Mouse (Mus musculus): Measurements from ENCODE around the gene Vat1. TPM values are rescaled to one million over a fixed set of nuclear protein-coding genes. Genes with fewer than 3 reads are reported as not detected.
"Not testable (repeated sequence)": the region's sequence is repeated elsewhere in the genome, so short reads cannot be mapped to it uniquely, and the experiment has no call there.

Vat1 gene
- total RNA-seq, 2 experiments from 2014 or later, result 32.1 to 33.8 TPM

GRCm38 (mm10) chr11:101442127-101442693 is 23.8 kb downstream of the Vat1 start, which contains the start of gene Rpl27:
Gene Rpl27, plus strand, starts transcription at chr11:101442298.
- peak; percentile 98 for DNase-seq (ENCODE audit: low spot score in 2 of 2)

- not testable (repeated sequence) for DNase-seq (ENCODE audit: low spot score in 2 of 2)
Observed at GRCm38 (mm10) chr11:101441450-101442126, 24.4 kb downstream of the Vat1 start.

GRCm38 (mm10) chr11:101438006-101438405 is 28.0 kb downstream of the Vat1 start:
- not testable (repeated sequence) for DNase-seq (ENCODE audit: low spot score in 2 of 2)

DNA sequence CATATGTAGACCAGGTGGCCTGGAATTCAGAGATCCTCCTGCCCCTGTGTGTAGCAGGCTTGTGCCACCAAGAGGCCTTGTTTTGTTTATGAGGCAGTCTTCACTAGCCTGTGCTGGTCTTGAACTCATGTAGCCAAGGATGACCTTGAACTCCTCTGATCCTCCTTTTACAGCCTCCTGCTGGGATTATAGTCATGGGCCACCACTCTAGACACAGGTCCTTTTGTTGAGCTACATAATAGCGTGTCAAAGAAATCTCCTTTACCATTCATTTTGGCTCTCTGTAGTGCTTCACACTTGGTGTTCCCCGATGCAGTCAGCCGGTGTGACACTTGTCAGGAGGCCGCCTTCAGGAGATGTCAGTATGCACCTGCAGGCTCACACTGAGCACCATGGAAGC is 29.1 kb downstream of the Vat1 start:
- DNase-seq (ENCODE audit: low spot score in 2 of 2), result no peak

DNA sequence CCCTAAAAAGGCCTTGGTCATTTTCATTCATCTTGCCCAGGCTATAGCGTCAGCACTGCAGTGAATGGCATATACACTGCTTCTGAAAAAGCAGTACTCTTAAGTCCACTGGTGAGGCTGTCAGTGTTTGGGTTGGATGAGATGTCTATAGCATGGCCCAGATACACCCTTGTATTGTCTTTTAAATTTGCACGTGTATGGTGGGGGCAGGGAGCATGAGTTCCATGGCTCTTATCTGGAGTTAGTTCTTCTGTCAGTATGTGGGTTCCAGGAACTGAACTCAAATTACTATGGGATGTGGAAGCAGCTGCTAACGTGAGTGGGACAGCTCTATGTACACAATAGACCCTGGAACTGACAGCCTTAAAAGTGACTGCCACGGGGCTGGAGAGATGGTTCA is 30.2 kb downstream of the Vat1 start:
- no peak for DNase-seq (ENCODE audit: low spot score in 2 of 2)

- DNase-seq (ENCODE audit: low spot score in 2 of 2), result no peak
Observed at GRCm38 (mm10) chr11:101433396-101433795, 32.6 kb downstream of the Vat1 start.

GRCm38 (mm10) chr11:101431327-101431726 is 34.7 kb downstream of the Vat1 start:
- DNase-seq (ENCODE audit: low spot score in 2 of 2), result no peak

DNA sequence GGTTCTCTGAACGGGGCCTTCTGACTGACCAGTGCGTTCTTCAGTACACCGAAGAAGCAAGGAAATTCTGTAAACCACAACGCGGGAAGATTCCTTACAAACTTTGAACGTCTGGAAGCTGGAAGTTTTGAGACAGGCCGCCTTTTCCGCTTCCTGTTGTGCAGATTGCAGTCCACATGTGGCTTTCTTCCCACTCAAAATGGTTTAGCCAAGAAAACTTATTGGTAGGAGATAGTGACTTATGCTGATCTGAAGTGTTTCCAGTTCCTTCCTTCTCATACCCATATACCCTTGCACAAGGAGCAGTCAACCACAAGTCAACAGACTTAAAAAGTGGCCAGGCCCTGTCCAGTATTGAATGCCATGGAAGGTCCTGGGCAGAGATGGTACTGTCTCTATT is 39.9 kb downstream of the Vat1 start:
- no peak for DNase-seq (ENCODE audit: low spot score in 2 of 2)

DNA sequence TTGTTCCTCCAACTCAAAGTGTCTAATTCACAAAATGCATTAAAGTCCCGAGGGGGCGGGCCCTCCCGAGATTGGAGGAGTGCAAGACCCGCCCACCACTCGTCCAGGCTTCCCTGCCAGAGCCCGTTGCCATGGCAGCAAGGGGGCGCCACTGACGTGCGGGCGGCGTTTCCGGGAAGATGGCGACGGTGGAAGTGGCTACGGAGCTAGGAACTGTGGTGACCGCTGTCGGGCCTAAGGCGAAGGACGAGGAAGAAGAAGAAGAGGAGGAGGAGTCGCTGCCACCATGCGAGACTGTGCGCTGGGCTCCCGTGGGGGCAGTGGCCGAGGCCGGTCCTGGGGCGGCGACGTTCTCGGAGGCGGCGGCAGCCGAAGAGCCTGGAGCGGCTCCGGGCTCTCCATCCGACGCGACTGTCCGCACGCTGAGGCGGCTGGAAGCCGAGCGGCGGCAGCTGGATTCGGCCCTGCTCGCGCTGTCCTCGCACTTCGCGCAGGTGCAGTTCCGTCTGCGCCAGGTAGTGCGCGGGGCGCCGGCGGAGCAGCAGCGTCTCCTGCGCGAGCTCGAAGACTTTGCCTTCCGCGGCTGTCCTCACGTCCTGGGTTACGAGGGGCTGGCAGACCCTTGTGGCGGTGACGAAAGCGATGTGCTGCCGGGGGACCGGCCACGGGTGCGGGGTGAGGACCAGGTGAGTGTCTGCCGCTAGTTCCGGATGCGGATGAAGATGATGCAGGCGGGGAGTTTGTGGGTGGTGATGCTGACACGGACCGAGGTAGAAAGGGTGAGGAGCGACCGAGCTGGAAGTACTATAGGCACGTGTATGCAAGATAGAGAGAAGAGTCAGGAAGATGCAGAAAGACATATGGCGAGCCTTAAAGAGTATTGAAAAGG is 40.9 kb downstream of the Vat1 start, which contains the start of the genes Rundc1 and Ptges3l:
TSS of gene Rundc1 (plus strand) at position 161 of the 889 bp plus-strand sequence.
TSS of gene Ptges3l (minus strand) at position 409 of the 889 bp plus-strand sequence.
- DNase-seq (ENCODE audit: low spot score in 2 of 2), result peak; percentile 97 to 98

- no peak for DNase-seq (ENCODE audit: low spot score in 2 of 2)
Observed at GRCm38 (mm10) chr11:101424105-101424851, 41.8 kb downstream of the Vat1 start, which contains the start of gene Gm27029. Gene Gm27029, minus strand, starts transcription at chr11:101424796.

DNA sequence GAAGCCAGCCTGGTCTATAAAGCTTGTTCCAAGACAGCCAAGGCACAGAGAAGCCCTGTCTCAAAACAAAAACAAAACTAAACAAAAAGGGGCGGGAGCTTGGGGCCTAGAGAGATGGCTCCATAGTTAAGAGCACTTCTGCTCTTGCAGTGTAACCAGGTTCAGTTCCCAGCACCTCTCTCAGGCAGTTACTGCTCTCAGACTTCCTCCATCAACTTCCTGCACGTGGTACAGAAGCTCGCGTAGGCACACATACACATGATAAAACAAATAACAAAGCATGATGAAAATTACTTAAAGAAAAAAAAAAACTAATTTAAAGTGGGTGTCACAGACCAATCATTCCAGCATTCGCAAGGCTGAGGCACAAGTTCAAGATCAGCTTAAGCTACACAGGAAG is 45.9 kb downstream of the Vat1 start:
- DNase-seq (ENCODE audit: low spot score in 2 of 2), result no peak

- no peak for DNase-seq (ENCODE audit: low spot score in 2 of 2)
Observed at GRCm38 (mm10) chr11:101419610-101420009, 46.4 kb downstream of the Vat1 start.

GRCm38 (mm10) chr11:101418991-101419390 is 47.0 kb downstream of the Vat1 start:
- no peak for DNase-seq (ENCODE audit: low spot score in 2 of 2)

GRCm38 (mm10) chr11:101417101-101417855 is 48.8 kb downstream of the Vat1 start, which contains the start of gene Aarsd1:
Gene Aarsd1, minus strand, starts transcription at chr11:101417615.
- peak; percentile 81 to 93 for DNase-seq (ENCODE audit: low spot score in 2 of 2)

DNA sequence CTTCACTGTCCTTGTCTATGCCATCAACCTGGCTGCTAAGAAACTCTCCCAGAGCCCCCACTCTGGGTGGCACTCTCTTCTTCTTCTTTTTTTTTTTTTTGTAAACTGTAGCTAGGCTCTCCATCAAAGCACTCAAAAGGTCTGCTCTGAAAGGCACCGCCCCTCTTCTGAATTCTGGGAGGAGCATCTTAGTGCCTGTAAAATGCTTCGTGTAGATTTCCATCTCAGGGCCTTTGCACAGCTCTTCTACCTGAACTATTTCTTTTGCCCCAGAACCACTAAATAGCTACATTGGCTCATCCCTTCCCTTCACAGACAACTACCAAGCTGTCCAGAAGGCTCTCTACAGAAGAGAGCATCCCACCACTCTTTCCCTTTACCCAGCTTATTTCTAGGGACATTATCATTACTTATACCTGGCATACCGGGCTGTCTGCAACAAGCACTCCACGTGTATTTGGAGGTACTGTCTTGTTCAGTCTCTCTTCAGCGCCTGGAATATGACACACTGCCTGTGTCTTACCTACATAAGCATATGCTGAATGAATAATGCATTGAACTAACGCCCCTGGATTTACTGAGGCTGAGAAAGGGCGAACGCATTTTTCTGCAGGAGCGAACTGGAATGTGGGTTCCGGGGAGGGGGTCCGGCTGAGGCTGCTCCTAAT is 49.5 kb downstream of the Vat1 start:
- DNase-seq (ENCODE audit: low spot score in 2 of 2), result no peak

GRCm38 (mm10) chr11:101415306-101415705 is 50.7 kb downstream of the Vat1 start:
- no peak for DNase-seq (ENCODE audit: low spot score in 2 of 2)
